Mouse (Mus musculus): Measurements from ENCODE around the gene Gnb2. TPM values are rescaled to one million over a fixed set of nuclear protein-coding genes. Genes with fewer than 3 reads are reported as not detected.
A peak's percentile ranks its signal among the peaks of the same experiment; 100 is the strongest.

Gene Gnb2
- 483 and 508 TPM in 2 replicates for polyA plus RNA-seq (2015; fragmentation: Nextera tagmentation; extraction: Ambion mirVana)

- under 1% methylated on average over 40 of the region's 40 CpGs for WGBS
- Histone ChIP-seq H3K36me3 (ENCODE audit: poor library complexity, severe bottlenecking) (peaks cover 19% of the 10 kb centered on the region), H3K27ac (peak within 1 kb of the TSS; percentile 99), H3K4me3 (peak within 1 kb of the TSS; percentile 94), H3K27me3 (no peaks in the 10 kb centered on the region), H3K4me1 (peaks cover 21% of the 10 kb centered on the region), H3K9me3 (replicated peaks) (no peaks in the 10 kb centered on the region), H3K9ac (peak within 1 kb of the TSS; percentile 98), H3K4me2 (peak within 1 kb of the TSS; percentile 93)
- ATAC-seq: peak; percentile 81
Observed at GRCm38 (mm10) chr5:137533117-137533827, at the start of gene Gnb2, which contains the start of gene Epo. TSS of gene Gnb2 (minus strand) at chr5:137533510. TSS of gene Epo (minus strand) at chr5:137533242.

GRCm38 (mm10) chr5:137582702-137583101 is 49.4 kb upstream of the Gnb2 start:
- Histone ChIP-seq H3K4me2 (peak overlapping the region; percentile 65; the same call in 1 of the 2 replicates), H3K27ac (no peak overlapping the region), H3K4me3 (no peak overlapping the region), H3K9me3 (replicated peaks) (no peaks in the 10 kb centered on the region), H3K27me3 (peaks cover 13% of the 10 kb centered on the region), H3K4me1 (peaks cover 12% of the 10 kb centered on the region), H3K36me3 (ENCODE audit: poor library complexity, severe bottlenecking) (no peaks in the 10 kb centered on the region), H3K9ac (peak overlapping the region; percentile 70; the same call in 1 of the 2 replicates)
- no peak for ATAC-seq
- 40% methylated on average over 8 of the region's 8 CpGs for whole genome bisulfite sequencing

- Histone ChIP-seq H3K4me1 (peaks cover 12% of the 10 kb centered on the region), H3K9ac (no peak overlapping the region)
- 78% methylated on average over 6 of the region's 6 CpGs for WGBS
Observed at GRCm38 (mm10) chr5:137580246-137580645, 46.9 kb upstream of the Gnb2 start.

GRCm38 (mm10) chr5:137574470-137574901 is 41.2 kb upstream of the Gnb2 start:
- Histone ChIP-seq H3K4me3 (peak overlapping the region; percentile 25), H3K9ac (peak overlapping the region; percentile 59), H3K27ac (no peak overlapping the region), H3K36me3 (ENCODE audit: poor library complexity, severe bottlenecking) (no peaks in the 10 kb centered on the region), H3K27me3 (peaks cover 15% of the 10 kb centered on the region), H3K4me1 (peaks cover 6% of the 10 kb centered on the region; the same call in 1 of the 2 replicates), H3K4me2 (peak overlapping the region; percentile 55), H3K9me3 (replicated peaks) (no peaks in the 10 kb centered on the region)
- 10% methylated on average over 27 of the region's 27 CpGs for WGBS
- ATAC-seq: peak; percentile 13; the same call in 1 of the 2 replicates

More at GRCm38 (mm10) chr5:137580246-137580645, 46.9 kb upstream of the Gnb2 start:
- H3K4me2 ChIP-seq: no peak overlapping the region
- H3K9me3 ChIP-seq (replicated peaks): no peaks in the 10 kb centered on the region
- no peak overlapping the region for H3K27ac ChIP-seq
- no peak overlapping the region for H3K4me3 ChIP-seq
- H3K36me3 ChIP-seq (ENCODE audit: poor library complexity, severe bottlenecking): no peaks in the 10 kb centered on the region
- peaks cover 13% of the 10 kb centered on the region for H3K27me3 ChIP-seq
- ATAC-seq: no peak

GRCm38 (mm10) chr5:137570691-137571586 is 37.6 kb upstream of the Gnb2 start:
- H3K4me3 ChIP-seq: no peak overlapping the region
- H3K4me1 ChIP-seq: peaks cover 6% of the 10 kb centered on the region; the same call in 1 of the 2 replicates
- H3K4me2 ChIP-seq: no peak overlapping the region
- WGBS: 80% methylated on average over 17 of the region's 17 CpGs
- no peak for ATAC-seq
- peaks cover 7% of the 10 kb centered on the region; the same call in 1 of the 2 replicates for H3K36me3 ChIP-seq (ENCODE audit: poor library complexity, severe bottlenecking)
- no peak overlapping the region for H3K27ac ChIP-seq
- peaks cover 15% of the 10 kb centered on the region for H3K27me3 ChIP-seq
- no peaks in the 10 kb centered on the region for H3K9me3 ChIP-seq (replicated peaks)
- H3K9ac ChIP-seq: no peak overlapping the region

GRCm38 (mm10) chr5:137570181-137570580 is 36.9 kb upstream of the Gnb2 start:
- no peaks in the 10 kb centered on the region for H3K9me3 ChIP-seq (replicated peaks)
- H3K27me3 ChIP-seq: peaks cover 14% of the 10 kb centered on the region
- H3K4me1 ChIP-seq: peaks cover 6% of the 10 kb centered on the region; the same call in 1 of the 2 replicates

GRCm38 (mm10) chr5:137569665-137570064 is 36.4 kb upstream of the Gnb2 start, which contains the start of gene Tfr2:
TSS of gene Tfr2 (plus strand) at chr5:137569840.
- Histone ChIP-seq H3K27ac (no peak within 1 kb of the TSS), H3K9ac (no peak within 1 kb of the TSS), H3K36me3 (ENCODE audit: poor library complexity, severe bottlenecking) (peaks cover 20% of the 10 kb centered on the region), H3K27me3 (peaks cover 9% of the 10 kb centered on the region), H3K4me2 (no peak within 1 kb of the TSS), H3K9me3 (replicated peaks) (no peaks in the 10 kb centered on the region), H3K4me3 (no peak within 1 kb of the TSS), H3K4me1 (peaks cover 6% of the 10 kb centered on the region; the same call in 1 of the 2 replicates)
- 45% methylated on average over 9 of the region's 9 CpGs for WGBS
- no peak for ATAC-seq

More at GRCm38 (mm10) chr5:137570181-137570580, 36.9 kb upstream of the Gnb2 start:
- Histone ChIP-seq H3K9ac (no peak overlapping the region), H3K27ac (no peak overlapping the region), H3K36me3 (ENCODE audit: poor library complexity, severe bottlenecking) (peaks cover 15% of the 10 kb centered on the region), H3K4me3 (no peak overlapping the region), H3K4me2 (no peak overlapping the region)
- no peak for ATAC-seq
- WGBS: 55% methylated on average over 7 of the region's 7 CpGs

- H3K9me3 ChIP-seq (replicated peaks): no peaks in the 10 kb centered on the region
- 76% methylated on average over 12 of the region's 12 CpGs for WGBS
- no peak overlapping the region for H3K9ac ChIP-seq
- H3K4me2 ChIP-seq: no peak overlapping the region
- H3K4me1 ChIP-seq: no peaks in the 10 kb centered on the region
- peaks cover 3% of the 10 kb centered on the region; the same call in 1 of the 2 replicates for H3K27me3 ChIP-seq
- H3K4me3 ChIP-seq: no peak overlapping the region
- H3K27ac ChIP-seq: no peak overlapping the region
- peaks cover 22% of the 10 kb centered on the region for H3K36me3 ChIP-seq (ENCODE audit: poor library complexity, severe bottlenecking)
- ATAC-seq: no peak
Observed at GRCm38 (mm10) chr5:137569031-137569430, 35.7 kb upstream of the Gnb2 start.

GRCm38 (mm10) chr5:137568223-137568798 is 35.0 kb upstream of the Gnb2 start:
- ATAC-seq: no peak
- H3K9me3 ChIP-seq (replicated peaks): no peaks in the 10 kb centered on the region
- 86% methylated on average over 8 of the region's 8 CpGs for WGBS
- H3K4me2 ChIP-seq: no peak overlapping the region
- no peak overlapping the region for H3K4me3 ChIP-seq
- no peaks in the 10 kb centered on the region for H3K4me1 ChIP-seq
- no peak overlapping the region for H3K27ac ChIP-seq
- H3K36me3 ChIP-seq (ENCODE audit: poor library complexity, severe bottlenecking): peaks cover 22% of the 10 kb centered on the region
- H3K9ac ChIP-seq: no peak overlapping the region
- H3K27me3 ChIP-seq: no peaks in the 10 kb centered on the region; the same call in 1 of the 2 replicates

GRCm38 (mm10) chr5:137566416-137566815 is 33.1 kb upstream of the Gnb2 start:
- ATAC-seq: no peak
- no peak overlapping the region for H3K4me2 ChIP-seq
- no peaks in the 10 kb centered on the region for H3K4me1 ChIP-seq
- no peak overlapping the region for H3K27ac ChIP-seq
- no peaks in the 10 kb centered on the region for H3K9me3 ChIP-seq (replicated peaks)
- peaks cover 22% of the 10 kb centered on the region for H3K36me3 ChIP-seq (ENCODE audit: poor library complexity, severe bottlenecking)
- no peak overlapping the region for H3K9ac ChIP-seq
- WGBS: 97% methylated on average over 5 of the region's 5 CpGs
- H3K27me3 ChIP-seq: no peaks in the 10 kb centered on the region; the same call in 1 of the 2 replicates
- no peak overlapping the region for H3K4me3 ChIP-seq

- no peaks in the 10 kb centered on the region for H3K4me1 ChIP-seq
- no peak overlapping the region for H3K27ac ChIP-seq
- no peak overlapping the region for H3K9ac ChIP-seq
- 69% methylated on average over 6 of the region's 6 CpGs for WGBS
- no peak overlapping the region for H3K4me2 ChIP-seq
- no peaks in the 10 kb centered on the region for H3K9me3 ChIP-seq (replicated peaks)
- H3K4me3 ChIP-seq: no peak overlapping the region
- no peaks in the 10 kb centered on the region; the same call in 1 of the 2 replicates for H3K27me3 ChIP-seq
- H3K36me3 ChIP-seq (ENCODE audit: poor library complexity, severe bottlenecking): peaks cover 22% of the 10 kb centered on the region
- ATAC-seq: no peak
Observed at GRCm38 (mm10) chr5:137565744-137566143, 32.4 kb upstream of the Gnb2 start.
